Mouse (Mus musculus) neural tube, embryonic 15.5 days (tissue): ENCODE measurements around the gene Olfr867. TPM values are rescaled to one million over a fixed set of nuclear protein-coding genes. Genes with fewer than 3 reads are reported as not detected.

ENCODE experiments used
- ATAC-seq: fragments of 200-750 bp; cut with Nextera tagmentation; 2 replicates; pipeline ENCODE4 v1.8.0; 2017; ENCODE audit warnings: mild to moderate bottlenecking, moderate TSS enrichment, moderate library complexity; ENCODE audit not compliant: low FRiP score
- H3K27ac ChIP-seq: fragments of 300-500 bp; sonication (generic); replicated peaks from 2 replicates; pipeline ENCODE4 v1.5.1; 2015; ENCODE audit warnings: mild to moderate bottlenecking, inconsistent platforms
- H3K27me3 ChIP-seq: fragments of 300-500 bp; sonication (generic); replicated peaks from 2 replicates; pipeline ENCODE4 v1.6.1; 2015; ENCODE audit warnings: inconsistent platforms
- H3K36me3 ChIP-seq: fragments of 300-500 bp; sonication (generic); 2 replicates; pipeline ENCODE4 v1.6.1; 2015; ENCODE audit warnings: inconsistent platforms
- H3K4me1 ChIP-seq: fragments of 300-500 bp; sonication (generic); 2 replicates; pipeline ENCODE4 v1.6.1; 2015; ENCODE audit warnings: inconsistent platforms
- H3K4me2 ChIP-seq: fragments of 300-500 bp; sonication (generic); 2 replicates; pipeline ENCODE4 v1.6.1; 2015; ENCODE audit warnings: inconsistent platforms, mild to moderate bottlenecking, moderate library complexity
- H3K4me3 ChIP-seq: fragments of 300-500 bp; sonication (generic); replicated peaks from 2 replicates; pipeline ENCODE4 v1.5.1; 2015; ENCODE audit warnings: mild to moderate bottlenecking, inconsistent platforms
- H3K9ac ChIP-seq: fragments of 300-500 bp; sonication (generic); replicated peaks from 2 replicates; pipeline ENCODE4 v1.6.1; 2015; ENCODE audit warnings: mild to moderate bottlenecking, inconsistent platforms
- H3K9me3 ChIP-seq: fragments of 300-500 bp; sonication (generic); replicated peaks from 2 replicates; pipeline ENCODE4 v1.6.1; 2016; ENCODE audit warnings: inconsistent platforms
- WGBS: fragments of 180-500 bp; shearing (Covaris S2); methylation state at CpG from one replicate; pipeline ENCODE4 v1.1.7; 2015; ENCODE audit warnings: mixed read lengths; 5-methylcytosine and 5-hydroxymethylcytosine counted together
- microRNA-seq: library from miRNA; unstranded; fragments of <30 nt; microRNA quantifications from one replicate; pipeline ENCODE4, GENCODE M21; 2017
- polyA plus RNA-seq: library from polyadenylated mRNA; unstranded; fragments of >200 nt; fragmentation: Nextera tagmentation; extraction: Ambion mirVana; gene quantifications from 2 replicates; pipeline ENCODE4 v1.2.1, GENCODE M21; 2015

Olfr867 gene
- not detected in 2 replicates for polyA plus RNA-seq

DNA sequence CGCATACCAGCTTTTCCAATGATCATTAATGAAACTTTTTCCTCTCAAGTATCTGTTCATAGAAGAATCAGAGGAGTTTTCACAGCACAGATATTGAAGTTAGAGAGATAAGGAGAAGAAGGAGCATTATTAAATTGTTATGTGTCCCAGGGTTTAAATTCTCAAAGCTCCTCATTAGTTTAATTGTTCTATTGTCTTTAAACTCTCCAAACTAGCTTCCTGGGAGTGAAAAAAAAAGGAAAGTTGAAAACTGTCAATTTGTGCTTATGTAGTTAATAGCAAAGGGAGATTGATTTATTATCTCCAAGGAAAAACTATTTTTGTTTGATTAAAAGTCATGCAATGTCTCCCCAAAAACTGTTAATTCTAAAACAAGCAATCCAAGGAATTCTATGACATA lies at the start of gene Olfr867:
Gene Olfr867 (minus strand): TSS at position 101 of the 400 bp plus-strand sequence.
- Histone ChIP-seq H3K9me3 (no peaks in the 10 kb centered on the region), H3K4me2 (no peak within 1 kb of the TSS), H3K4me1 (no peaks in the 10 kb centered on the region), H3K4me3 (no peak within 1 kb of the TSS), H3K27ac (no peak within 1 kb of the TSS), H3K36me3 (no peaks in the 10 kb centered on the region), H3K27me3 (no peaks in the 10 kb centered on the region), H3K9ac (no peak within 1 kb of the TSS)
- WGBS: 76% methylated on average over 1 of the region's 1 CpGs
- ATAC-seq: no peak

DNA sequence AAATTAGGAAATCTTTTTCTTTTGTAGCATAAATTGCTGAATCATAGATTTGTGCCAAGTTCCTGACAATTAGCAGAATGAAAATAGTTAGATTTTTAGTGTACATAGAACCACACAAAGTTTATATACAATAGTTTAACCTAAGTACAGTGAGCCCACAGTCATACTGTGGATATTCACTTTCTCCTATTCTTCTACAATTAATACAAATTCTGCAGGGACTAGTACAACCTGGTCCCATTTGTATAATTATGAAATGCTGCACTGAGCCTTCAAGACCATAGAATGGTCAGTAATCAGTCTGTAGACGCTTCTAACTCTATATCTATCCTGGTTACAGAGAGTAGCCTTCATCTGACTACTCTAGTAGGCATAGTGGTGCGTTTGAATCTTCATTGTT lies 41.0 kb upstream of the Olfr867 start, which contains the start of gene Olfr868:
Gene Olfr868 (plus strand): TSS at position 301 of the 400 bp plus-strand sequence.
- Histone ChIP-seq H3K4me3 (no peak within 1 kb of the TSS), H3K9me3 (peaks cover 13% of the 10 kb centered on the region), H3K27ac (no peak within 1 kb of the TSS), H3K36me3 (no peaks in the 10 kb centered on the region), H3K4me1 (no peaks in the 10 kb centered on the region), H3K4me2 (no peak within 1 kb of the TSS), H3K27me3 (no peaks in the 10 kb centered on the region), H3K9ac (no peak within 1 kb of the TSS)
- no peak for ATAC-seq
- 51% methylated on average over 2 of the region's 2 CpGs for WGBS

DNA sequence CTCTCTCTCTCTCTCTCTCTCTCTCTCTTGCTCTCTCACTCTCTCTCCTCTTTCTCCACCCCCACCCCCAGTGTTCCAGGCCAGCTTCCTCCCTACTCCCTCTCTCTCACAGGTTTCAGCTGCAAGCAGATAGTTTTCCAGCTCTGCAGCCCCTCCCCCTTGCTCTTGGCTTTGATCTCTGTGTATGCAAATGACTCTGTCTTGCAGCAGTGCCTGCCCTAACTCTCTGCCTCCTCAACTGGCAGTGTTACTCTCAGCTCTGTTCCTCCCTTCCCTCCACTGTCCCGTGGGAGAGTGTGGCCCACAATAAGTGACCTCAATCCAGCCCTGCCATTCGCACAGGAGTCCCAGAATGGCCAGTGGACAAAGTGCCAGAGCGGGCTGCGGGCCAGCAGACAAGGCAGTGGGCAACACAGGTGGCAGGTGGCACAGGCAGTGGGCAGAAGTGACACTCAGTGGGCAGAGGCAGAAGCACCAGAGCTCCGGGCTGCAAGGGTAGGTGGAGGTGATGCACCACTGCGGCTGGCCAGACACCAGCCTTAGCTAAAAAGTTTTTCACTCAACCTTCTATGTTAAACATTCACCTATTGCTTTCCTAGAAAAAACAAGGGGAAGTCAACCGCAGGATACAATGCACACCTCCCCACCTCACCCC lies 16.3 kb upstream of the Olfr867 start:
- Histone ChIP-seq H3K4me1 (no peaks in the 10 kb centered on the region), H3K36me3 (no peaks in the 10 kb centered on the region), H3K9ac (no peak overlapping the region), H3K4me2 (no peak overlapping the region), H3K27me3 (no peaks in the 10 kb centered on the region), H3K4me3 (no peak overlapping the region), H3K27ac (no peak overlapping the region), H3K9me3 (peaks cover 39% of the 10 kb centered on the region)
- ATAC-seq: no peak
- WGBS: 64% methylated on average over 7 of the region's 7 CpGs

DNA sequence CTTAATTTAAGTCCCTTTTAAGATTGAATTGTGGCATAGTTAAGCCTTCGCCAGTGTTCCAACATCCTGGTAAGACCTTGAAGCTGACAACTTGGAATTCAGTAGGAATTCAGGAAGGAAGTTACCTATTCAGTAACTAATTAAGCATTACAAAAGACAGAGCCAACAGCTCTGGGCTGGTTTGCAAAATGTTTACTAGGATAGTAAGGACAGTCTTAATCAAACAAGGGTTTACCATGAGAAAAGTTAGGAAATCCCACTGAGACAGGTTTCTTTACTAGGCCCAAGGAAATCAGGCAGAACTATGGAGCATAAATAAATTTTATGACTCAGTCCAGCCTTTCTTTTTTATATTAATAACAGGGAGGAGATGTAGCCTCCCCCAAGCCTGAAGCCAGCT lies 13.9 kb upstream of the Olfr867 start:
- ATAC-seq: no peak
- Histone ChIP-seq H3K27me3 (no peaks in the 10 kb centered on the region), H3K27ac (no peak overlapping the region), H3K4me2 (no peak overlapping the region), H3K4me1 (no peaks in the 10 kb centered on the region), H3K4me3 (no peak overlapping the region), H3K9me3 (peaks cover 29% of the 10 kb centered on the region), H3K36me3 (no peaks in the 10 kb centered on the region), H3K9ac (no peak overlapping the region)
- WGBS: 98% methylated on average over 1 of the region's 1 CpGs

DNA sequence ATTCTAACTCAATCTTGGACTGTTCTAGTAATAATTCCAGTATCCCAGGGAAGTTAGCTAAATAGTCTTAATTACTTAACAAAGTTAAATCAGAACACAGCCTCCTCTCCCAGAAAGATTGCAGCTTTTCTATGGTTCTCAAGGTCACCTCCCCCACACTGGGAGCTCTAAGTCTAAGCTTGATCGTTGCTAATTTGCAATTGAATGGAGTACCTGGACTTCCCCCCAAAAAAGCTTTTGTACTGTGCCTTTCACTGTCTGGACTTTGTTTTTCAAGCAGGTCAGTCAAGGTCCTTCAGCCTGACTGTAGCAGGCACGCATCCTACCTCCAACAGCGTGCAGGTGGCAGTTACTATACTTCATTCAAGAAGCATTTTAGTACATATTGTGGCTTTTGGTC lies 12.9 kb upstream of the Olfr867 start:
- no peak overlapping the region for H3K4me2 ChIP-seq
- H3K9me3 ChIP-seq: peaks cover 29% of the 10 kb centered on the region
- H3K4me3 ChIP-seq: no peak overlapping the region
- no peaks in the 10 kb centered on the region for H3K36me3 ChIP-seq
- no peak overlapping the region for H3K27ac ChIP-seq
- ATAC-seq: no peak
- H3K27me3 ChIP-seq: no peaks in the 10 kb centered on the region
- H3K4me1 ChIP-seq: no peaks in the 10 kb centered on the region
- no peak overlapping the region for H3K9ac ChIP-seq
- WGBS: 78% methylated on average over 3 of the region's 3 CpGs

DNA sequence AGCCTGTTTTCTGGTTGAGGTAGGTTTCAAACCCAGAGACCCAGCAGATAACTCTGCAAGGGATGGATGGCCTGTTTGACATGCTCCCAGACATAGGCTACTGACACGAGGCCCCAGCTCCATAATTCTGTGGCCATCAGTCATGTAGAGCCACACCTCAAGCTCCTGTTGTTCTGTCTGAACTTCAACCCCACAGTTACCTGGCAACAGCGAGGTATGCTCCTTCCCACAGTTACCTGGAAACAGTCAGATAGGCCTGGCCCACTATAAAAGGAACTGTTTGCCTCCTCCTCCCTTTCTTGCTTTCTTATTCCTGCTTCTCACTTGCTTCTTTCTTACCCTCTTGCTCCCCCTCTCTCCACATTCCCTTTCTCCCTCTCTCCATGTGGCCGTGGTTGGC lies 9.4 kb downstream of the Olfr867 start:
- 74% methylated on average over 3 of the region's 3 CpGs for WGBS
- no peak for ATAC-seq
- H3K27me3 ChIP-seq: no peaks in the 10 kb centered on the region

DNA sequence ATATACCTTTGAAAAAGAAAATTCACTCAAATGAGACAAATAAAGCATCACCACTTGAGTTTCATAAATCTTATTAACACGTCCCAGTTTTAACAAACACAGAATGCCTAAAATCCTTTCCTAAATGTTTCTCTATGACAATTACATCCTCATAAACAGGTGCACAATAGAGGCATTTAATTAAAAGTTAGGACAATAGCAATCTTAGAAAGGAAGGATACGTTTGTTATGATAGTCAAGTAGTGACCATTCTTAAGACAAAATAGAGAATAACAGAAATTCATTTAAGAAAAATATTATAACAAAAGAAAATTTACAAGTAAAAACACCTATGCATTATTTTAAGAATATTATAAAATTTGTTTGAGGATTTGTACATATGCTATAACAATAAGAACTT lies 29.4 kb downstream of the Olfr867 start, which contains the start of gene Olfr866:
Gene Olfr866 (minus strand): TSS at position 101 of the 400 bp plus-strand sequence.
- Histone ChIP-seq H3K4me1 (no peaks in the 10 kb centered on the region), H3K27ac (no peak within 1 kb of the TSS), H3K9me3 (0 out of 2 replicates have a peak, but pooled peaks cover 7% of the 10 kb centered on the region), H3K9ac (no peak within 1 kb of the TSS), H3K36me3 (no peaks in the 10 kb centered on the region), H3K4me3 (no peak within 1 kb of the TSS), H3K27me3 (no peaks in the 10 kb centered on the region), H3K4me2 (no peak within 1 kb of the TSS)
- WGBS: 83% methylated on average over 2 of the region's 2 CpGs
- ATAC-seq: no peak

More for the DNA sequence above, 9.4 kb downstream of the Olfr867 start:
- Histone ChIP-seq H3K9ac (no peak overlapping the region), H3K4me3 (no peak overlapping the region), H3K4me1 (no peaks in the 10 kb centered on the region), H3K4me2 (no peak overlapping the region), H3K36me3 (no peaks in the 10 kb centered on the region), H3K27ac (no peak overlapping the region), H3K9me3 (0 out of 2 replicates have a peak, but pooled peaks cover 14% of the 10 kb centered on the region)

Small RNA genes lying within 50 kb of the gene (microRNA-seq; reads per million reads assigned to microRNA genes)
- gene Gm26231 (not detected), gene Gm44395 (not detected)

Other genes with a start within 250 kb of the Olfr867 start
- not detected in 2 replicates for gene Olfr860, start 207.8 kb downstream of the Olfr867 start, polyA plus RNA-seq
- not detected in 2 replicates for gene Olfr862, start 169.6 kb downstream of the Olfr867 start, polyA plus RNA-seq
- 0.14 and 0.19 TPM in 2 replicates for gene Olfr77, start 140.7 kb downstream of the Olfr867 start, polyA plus RNA-seq
- gene Olfr866, start 29.5 kb downstream of the Olfr867 start, polyA plus RNA-seq: not detected in 2 replicates
- not detected in 2 replicates for gene Olfr868, start 41.1 kb upstream of the Olfr867 start, polyA plus RNA-seq
- not detected in 2 replicates for gene Olfr869, start 71.4 kb upstream of the Olfr867 start, polyA plus RNA-seq
- not detected in 2 replicates for gene Olfr870, start 116.5 kb upstream of the Olfr867 start, polyA plus RNA-seq
- not detected in 2 replicates for gene Olfr871, start 154.6 kb upstream of the Olfr867 start, polyA plus RNA-seq
- gene Olfr872, start 179.6 kb upstream of the Olfr867 start, polyA plus RNA-seq: not detected in 2 replicates
- gene Olfr39, start 224.8 kb upstream of the Olfr867 start, polyA plus RNA-seq: not detected in 2 replicates
- not detected in 2 replicates for gene Olfr873, start 241.0 kb upstream of the Olfr867 start, polyA plus RNA-seq